Mouse (Mus musculus): ENCODE measurements around the gene Hoxb4.

Hoxb4 gene

DNA sequence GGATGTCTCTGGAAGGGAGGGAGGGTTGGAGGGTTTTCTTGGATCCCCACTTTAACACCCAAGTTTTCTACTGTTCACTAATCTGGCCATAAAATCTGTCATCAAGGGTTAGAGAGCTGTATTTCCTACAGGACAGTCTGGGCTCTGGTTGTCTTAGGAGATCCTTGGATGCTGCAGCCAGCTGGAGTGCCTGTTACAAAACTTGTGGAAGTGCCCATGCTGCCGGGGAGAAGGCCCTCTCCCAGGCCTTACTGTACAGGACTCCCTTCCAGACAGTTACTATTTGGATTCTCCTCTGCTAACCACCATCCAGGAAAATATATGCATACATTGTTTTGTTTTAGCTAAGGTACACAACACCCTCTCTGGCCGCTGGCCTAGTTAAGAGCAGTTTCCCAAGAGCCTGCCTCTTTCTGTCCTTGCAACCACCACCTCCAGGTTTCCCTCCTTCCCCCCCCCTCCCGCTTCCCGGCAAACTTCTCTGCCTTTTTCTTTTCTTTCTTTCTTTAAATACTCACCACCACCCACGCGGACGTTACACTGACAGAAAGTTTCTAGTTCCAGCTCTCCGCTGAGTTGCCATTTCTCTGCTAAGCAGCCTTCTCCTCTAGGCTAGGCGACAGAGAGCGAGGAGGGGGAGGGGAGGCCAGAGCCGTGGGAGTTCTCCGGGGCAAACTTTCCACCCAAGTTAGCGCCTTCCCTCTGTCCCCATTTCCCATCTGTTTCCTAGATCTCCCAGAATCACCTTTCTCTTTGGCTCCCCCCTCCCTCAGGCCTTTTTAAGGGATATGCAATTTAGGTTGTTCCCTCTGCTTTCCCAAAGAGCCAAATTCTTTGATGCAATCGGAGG lies 31.6 kb downstream of the Hoxb4 start:
- ATAC-seq (ENCODE audit: low TSS enrichment) = no peak

DNA sequence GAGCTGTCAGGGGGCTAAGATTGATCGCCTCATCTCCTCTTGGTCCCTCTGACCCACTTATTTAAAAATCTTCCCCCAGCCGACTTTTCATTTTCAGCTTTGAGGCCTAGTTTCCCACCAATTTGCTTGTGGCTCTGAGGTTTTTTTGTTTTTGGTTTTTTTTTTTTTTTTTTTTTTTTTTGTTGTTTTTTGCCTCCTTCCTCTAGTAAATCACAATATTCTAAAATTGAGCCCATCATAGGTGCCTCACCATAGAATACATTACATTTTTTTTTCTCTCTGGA lies 32.2 kb downstream of the Hoxb4 start, which contains the start of gene Hoxb2:
Gene Hoxb2, plus strand, starts transcription at position 185 of the 284 bp plus-strand sequence.
- ATAC-seq (ENCODE audit: low TSS enrichment) = no peak

DNA sequence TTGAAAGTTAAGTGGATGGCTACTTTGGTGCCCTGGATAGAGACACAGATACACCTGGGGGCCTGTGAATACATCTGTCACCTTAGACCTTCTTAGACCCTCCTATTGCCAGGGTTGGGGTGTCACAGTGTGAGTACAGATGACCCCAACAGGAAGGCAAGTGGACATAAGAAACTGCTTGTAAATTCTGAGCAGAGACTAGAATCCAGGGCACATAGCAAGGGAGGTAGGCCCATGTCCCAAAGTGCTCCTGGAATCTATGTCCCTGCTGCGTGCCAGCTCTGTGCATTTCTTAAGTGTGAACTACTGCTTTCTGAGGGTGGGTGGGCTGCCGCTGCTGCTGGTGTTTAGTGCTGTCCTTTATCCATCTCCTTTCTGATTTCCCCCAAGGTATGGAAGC lies 32.7 kb downstream of the Hoxb4 start:
- ATAC-seq (ENCODE audit: low TSS enrichment) = no peak

DNA sequence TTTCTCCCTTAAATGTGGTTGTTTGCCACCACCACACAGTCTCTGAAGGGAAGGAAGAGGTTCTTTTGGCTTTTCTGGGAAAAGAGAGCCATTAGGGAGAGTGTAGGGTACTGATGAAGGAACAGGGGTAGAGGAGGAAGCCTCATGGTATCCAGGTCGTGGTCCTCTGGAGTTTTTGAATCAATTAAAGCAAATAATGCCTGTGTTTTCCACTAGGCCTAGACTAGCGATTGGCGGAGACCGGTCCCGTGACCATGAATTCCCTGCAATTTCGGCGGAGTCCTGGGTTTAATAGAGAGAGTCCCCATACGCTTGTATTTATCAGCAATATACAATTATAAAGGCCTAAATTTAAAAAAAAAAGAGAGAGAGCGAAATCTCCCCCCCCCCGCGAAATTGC lies 33.2 kb downstream of the Hoxb4 start:
- ATAC-seq (ENCODE audit: low TSS enrichment) = no peak

DNA sequence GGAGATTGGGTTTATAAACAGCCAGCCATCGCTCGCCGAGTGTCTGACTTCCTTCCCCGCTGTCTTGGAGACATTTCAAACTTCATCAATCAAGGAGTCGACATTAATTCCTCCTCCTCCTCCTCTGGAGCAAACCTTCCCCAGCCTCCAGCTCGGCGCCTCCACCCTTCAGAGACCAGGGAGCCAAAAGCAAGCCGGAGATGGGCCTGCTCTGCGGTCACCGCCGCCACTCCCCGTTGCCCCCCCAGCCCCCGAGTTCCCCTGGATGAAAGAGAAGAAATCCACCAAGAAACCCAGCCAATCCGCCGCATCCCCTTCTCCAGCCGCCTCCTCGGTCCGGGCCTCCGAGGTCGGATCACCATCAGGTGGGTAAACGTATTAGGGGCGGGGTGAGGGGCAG lies 33.8 kb downstream of the Hoxb4 start:
- no peak for ATAC-seq (ENCODE audit: low TSS enrichment)

DNA sequence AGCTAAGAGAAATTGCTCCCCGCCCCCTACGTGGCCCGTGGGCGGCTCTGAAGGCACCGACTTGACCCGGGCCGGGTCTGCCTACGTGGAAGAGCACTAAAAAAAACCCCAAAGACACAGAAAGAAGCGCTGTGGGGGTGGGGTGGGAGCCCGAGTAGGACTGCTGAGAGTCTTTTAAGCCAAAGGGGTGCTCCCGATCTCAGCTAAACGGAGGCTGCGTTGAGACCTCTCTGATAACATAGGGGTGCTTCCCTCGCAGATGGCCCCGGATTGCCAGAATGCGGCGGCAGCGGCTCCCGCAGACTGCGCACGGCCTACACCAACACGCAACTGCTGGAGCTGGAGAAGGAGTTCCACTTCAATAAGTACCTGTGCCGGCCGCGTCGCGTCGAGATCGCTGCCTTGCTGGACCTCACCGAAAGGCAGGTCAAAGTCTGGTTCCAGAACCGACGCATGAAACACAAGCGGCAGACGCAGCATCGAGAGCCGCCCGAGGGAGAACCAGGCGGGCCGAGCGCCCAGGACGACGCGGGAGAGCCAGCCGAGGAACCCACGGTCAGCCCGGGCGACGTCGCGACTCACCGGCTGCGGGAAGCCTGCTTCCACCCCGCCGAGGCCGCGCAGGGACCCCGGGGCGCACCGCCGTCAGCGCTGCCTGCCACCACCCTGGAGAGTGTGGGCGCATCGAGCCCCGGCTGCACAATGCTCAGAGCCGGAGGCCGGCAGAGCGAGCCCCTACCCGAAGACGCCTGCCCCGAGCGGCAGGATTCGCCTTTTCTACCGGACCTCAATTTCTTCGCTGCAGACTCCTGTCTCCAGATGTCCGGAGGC lies 34.8 kb downstream of the Hoxb4 start:
- ATAC-seq (ENCODE audit: low TSS enrichment) = no peak

DNA sequence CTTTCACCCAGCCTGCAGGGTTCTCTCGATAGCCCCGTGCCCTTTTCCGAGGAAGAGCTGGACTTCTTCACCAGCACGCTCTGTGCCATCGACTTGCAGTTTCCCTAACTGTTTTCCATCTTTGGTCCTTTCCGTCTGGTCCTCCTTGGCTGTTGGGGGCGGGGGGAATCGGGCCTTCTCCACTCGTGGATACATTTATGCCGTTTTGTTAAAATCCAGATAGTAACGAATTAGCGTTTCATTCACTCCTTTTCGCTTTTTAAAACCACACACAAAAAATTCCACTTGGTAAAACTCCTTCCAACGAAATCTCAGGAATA lies 35.4 kb downstream of the Hoxb4 start:
- ATAC-seq (ENCODE audit: low TSS enrichment) = no peak

DNA sequence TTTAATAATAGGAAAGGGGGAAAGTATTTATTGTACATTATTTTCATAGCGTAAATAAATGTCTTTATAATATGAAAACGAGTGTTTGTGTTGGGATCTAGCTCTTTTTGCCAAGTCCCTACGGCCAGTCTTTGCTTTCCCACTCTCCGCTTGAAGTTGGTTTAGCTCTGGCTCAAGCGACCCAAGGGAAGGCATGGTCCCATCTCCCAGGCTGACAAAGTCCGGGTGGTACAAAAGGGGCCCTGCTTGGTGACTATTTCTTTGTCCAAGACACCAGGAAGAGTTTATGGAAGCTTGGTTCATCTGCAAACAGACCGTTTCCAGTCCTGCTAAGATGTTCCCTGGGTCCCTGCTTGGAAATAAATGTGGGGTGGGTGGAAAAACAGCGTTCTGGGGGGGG lies 35.9 kb downstream of the Hoxb4 start:
- no peak for ATAC-seq (ENCODE audit: low TSS enrichment)

DNA sequence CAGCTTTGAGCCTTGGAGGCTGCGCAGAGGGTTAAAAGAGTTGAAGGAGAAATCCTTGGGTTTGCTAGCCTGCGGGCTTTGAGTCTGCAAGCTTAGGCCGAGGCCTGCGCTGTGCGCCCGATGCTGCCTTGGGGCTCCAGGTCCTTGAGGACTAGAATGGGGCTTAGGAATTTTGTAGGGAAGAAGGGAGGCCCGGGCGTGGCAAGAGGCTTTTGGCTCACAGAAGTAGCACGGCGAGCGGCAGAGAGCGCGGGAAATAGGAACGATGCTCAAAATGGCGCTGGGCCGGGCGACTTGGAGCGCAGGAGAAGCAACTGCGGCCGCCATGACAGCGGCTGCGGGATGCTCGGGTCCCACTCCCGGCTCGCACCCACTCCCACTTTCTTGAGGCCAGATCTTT lies 36.3 kb downstream of the Hoxb4 start:
- ATAC-seq (ENCODE audit: low TSS enrichment) = no peak

DNA sequence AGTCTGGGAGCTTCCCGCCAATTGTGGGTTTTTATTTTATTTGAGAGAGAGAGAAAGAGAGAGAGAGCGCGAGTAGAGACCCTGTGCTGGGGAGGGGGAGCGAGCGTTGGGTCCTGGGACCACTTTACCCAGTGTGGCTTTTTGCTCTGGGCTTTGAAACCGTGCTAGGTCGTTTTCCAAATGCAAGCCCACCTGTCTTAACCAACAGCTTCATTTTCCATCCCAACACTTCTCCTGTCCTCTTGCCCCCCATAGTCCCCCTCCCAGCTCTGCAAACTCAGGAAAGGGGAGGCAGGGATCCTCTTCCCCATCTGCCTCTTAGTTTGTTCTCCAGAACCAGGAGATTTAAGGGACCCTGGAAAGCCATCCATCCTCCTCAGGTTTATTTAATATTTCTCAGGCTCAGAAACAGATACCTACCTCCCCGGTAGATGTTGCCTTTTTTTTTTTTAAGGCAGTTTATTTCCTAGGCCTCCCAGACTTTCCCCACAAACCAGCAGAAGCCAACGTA lies 36.8 kb downstream of the Hoxb4 start:
- ATAC-seq (ENCODE audit: low TSS enrichment) = no peak

DNA sequence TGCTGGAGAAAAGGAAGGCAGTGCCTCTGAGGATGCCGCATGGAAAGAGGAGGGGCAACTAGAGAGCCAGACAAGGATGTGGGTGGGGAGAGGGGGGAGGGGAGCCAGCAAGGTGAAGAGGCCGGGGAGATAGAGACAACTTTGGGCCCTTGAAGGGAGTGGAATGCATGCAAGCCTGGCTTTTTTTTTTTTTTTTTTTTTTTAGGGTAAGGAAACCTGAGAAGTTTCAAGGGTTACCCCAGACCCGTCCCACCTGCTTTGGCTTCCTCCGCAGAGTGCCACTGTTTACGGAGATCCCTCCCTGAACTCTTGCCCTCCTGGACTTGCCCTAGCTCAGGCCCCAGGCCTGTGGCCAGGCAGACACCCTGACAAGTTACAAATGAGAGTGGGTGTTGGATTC lies 45.7 kb downstream of the Hoxb4 start:
- ATAC-seq (ENCODE audit: low TSS enrichment) = no peak

DNA sequence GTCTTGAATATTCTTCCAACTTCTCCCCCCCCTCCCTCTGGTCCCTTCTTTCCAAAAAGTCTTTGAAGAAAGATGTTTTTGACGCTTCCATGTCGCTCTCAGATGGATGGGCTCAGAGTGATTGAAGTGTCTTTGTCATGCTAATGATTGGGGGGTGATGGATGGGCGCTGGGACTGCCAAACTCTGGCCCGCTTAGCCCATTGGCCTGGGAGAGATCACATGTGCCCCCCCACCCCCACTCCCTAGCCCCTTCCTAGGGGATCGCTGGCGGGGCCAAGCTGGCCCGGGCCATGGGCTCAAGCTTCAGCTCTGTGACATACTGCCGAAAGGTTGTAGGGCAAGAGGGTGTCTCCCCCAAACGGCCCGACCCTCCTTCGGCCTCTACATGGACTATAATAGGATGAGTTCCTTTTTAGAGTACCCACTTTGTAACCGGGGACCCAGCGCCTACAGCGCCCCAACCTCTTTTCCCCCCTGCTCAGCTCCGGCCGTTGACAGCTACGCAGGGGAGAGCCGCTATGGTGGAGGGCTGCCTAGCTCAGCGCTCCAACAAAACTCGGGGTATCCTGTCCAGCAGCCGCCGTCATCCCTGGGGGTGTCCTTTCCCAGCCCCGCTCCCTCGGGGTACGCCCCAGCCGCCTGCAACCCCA lies 47.5 kb downstream of the Hoxb4 start, which contains the start of gene Hoxb1:
Gene Hoxb1, plus strand, starts transcription at position 312 of the 651 bp plus-strand sequence.
- ATAC-seq (ENCODE audit: low TSS enrichment) = no peak

DNA sequence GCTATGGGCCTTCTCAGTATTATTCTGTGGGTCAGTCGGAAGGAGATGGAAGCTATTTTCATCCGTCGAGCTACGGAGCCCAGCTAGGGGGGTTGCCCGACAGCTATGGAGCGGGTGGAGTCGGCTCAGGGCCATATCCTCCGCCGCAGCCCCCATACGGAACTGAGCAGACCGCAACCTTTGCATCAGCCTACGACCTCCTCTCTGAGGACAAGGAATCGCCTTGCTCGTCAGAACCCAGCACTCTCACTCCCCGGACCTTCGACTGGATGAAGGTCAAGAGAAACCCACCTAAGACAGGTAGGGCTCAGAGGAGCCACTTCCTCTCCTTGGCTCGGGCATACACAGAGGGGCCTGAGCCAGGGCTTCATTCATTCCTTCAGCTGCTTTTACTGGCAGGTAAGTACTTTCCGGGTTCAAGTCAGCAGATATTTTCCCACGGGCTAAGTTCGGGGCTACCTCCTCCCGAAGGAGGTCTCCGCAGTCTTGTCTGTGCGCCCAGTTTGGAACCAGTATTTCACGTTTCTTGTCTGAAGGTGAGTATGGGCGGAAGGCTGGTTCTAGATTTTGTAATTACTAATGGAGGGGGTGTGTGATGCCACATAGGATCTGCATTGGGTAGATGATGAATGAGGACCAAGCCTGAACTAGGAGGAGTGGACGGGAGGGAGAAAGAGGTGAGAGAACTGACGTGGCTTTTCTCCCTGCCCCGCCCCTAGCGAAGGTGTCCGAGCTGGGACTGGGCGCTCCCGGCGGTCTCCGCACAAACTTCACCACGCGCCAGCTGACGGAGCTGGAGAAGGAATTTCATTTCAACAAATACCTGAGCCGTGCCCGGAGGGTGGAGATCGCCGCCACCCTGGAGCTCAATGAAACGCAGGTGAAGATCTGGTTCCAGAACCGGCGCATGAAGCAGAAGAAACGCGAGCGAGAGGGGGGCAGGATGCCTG lies 48.3 kb downstream of the Hoxb4 start:
- ATAC-seq (ENCODE audit: low TSS enrichment) = no peak

DNA sequence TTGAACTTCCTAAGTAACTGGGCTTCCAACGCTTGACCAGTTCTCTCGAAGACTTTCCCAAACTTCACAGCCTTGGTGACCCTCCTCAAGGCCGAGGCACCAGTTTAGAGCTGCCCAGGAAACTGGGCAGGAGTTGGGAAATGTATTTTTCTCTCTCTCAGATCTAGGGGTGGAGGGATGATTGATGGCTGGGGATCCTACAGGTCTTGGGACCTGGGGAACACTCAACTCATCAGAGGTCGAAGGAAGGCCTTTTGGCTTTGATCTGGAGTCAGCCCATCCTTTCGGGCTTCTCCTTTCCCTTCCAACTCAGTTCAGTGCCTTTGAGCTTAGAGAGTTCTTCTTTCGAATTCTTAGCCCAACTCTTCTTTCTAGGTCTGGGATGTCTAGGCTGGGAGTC lies 49.1 kb downstream of the Hoxb4 start:
- ATAC-seq (ENCODE audit: low TSS enrichment) = no peak

DNA sequence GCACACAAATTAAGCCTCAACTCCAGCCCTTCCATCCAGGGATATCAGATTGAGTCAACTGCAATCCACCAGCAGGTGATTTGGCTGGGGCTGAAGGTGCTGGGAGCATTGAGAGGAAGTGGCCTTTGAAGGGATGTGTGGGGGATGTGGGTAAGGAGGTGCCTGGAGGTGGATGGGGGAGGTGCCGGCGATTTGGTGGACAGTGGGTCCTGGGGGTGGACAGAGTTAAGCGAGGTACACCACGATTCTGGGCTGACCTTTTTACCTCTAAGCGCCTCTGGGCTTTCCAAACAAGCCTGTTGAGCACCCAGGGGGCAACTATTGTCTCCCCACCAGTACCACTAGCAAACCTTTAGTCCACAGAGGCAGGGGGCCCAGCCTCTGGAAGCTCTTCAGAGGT lies 50.6 kb downstream of the Hoxb4 start:
- ATAC-seq (ENCODE audit: low TSS enrichment) = no peak

DNA sequence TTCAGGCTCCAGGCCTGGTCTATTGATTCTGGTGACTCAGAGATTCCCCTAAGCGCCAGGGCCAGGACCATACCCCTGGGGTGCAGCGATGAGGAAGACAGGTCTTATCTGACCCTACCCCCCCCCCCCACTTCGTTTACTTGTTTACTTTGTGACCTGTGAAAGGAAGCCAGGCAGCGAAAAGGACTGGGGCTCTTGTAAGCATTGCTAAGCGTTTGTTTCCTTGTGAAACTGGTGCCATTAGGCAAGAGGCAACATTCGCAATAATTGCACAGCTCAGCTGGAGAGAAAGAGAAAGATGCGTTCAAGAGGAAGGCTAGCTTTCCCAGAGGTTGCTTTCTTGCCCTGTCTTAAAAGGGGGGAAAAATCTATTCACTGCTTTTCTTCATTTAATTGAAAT lies 51.1 kb downstream of the Hoxb4 start:
- ATAC-seq (ENCODE audit: low TSS enrichment) = no peak
